Mouse (Mus musculus) heart, embryonic 16.5 days (tissue): ENCODE data around the gene Ahcy. TPM values are rescaled to one million over a fixed set of nuclear protein-coding genes. Genes with fewer than 3 reads are reported as not detected.

ENCODE experiments used
- ATAC-seq: fragments of 200-750 bp; cut with Nextera tagmentation; replicated peaks from 2 replicates; pipeline ENCODE4 v1.8.0; 2017; ENCODE audit warnings: moderate number of reproducible peaks; ENCODE audit not compliant: insufficient read depth, low FRiP score; ENCODE audit errors: extremely low read depth
- H3K27ac ChIP-seq: fragments of 300-500 bp; sonication (generic); 2 replicates; pipeline ENCODE4 v1.5.1; 2014; ENCODE audit warnings: mild to moderate bottlenecking, low read length, control low read depth, moderate library complexity
- H3K27me3 ChIP-seq: fragments of 300-500 bp; sonication (generic); 2 replicates; pipeline ENCODE4 v1.6.1; 2014; ENCODE audit warnings: low read length, mixed read lengths; ENCODE audit not compliant: control insufficient read depth, insufficient read depth
- H3K36me3 ChIP-seq: fragments of 300-500 bp; sonication (generic); 2 replicates; pipeline ENCODE4 v1.6.1; 2014; ENCODE audit not compliant: control insufficient read depth, insufficient read depth
- H3K4me1 ChIP-seq: fragments of 300-500 bp; sonication (generic); 2 replicates; pipeline ENCODE4 v1.6.1; 2014; ENCODE audit warnings: low read length, mixed read lengths; ENCODE audit not compliant: control insufficient read depth, insufficient read depth
- H3K4me2 ChIP-seq: fragments of 300-500 bp; sonication (generic); 2 replicates; pipeline ENCODE4 v1.6.1; 2014; ENCODE audit warnings: low read depth, mild to moderate bottlenecking, control low read depth, low read length
- H3K4me3 ChIP-seq: fragments of 300-500 bp; sonication (generic); 2 replicates; pipeline ENCODE4 v1.5.1; 2014; ENCODE audit warnings: mild to moderate bottlenecking, control low read depth, low read length
- H3K9ac ChIP-seq: fragments of 300-500 bp; sonication (generic); 2 replicates; pipeline ENCODE4 v1.6.1; 2014; ENCODE audit warnings: low read length, control low read depth
- H3K9me3 ChIP-seq: fragments of 300-500 bp; sonication (generic); replicated peaks from 2 replicates; pipeline ENCODE4 v1.6.1; 2016; ENCODE audit warnings: low read length; ENCODE audit not compliant: control insufficient read depth
- WGBS: fragments of 180-500 bp; shearing (Covaris S2); extraction: QIAGEN DNeasy Blood & Tissue Kit; methylation state at CpG from one replicate; pipeline ENCODE4 v1.1.7; 2014; 5-methylcytosine and 5-hydroxymethylcytosine counted together
- polyA plus RNA-seq: library from polyadenylated mRNA; unstranded; fragments of >200 nt; fragmentation: Nextera tagmentation; extraction: Ambion mirVana; gene quantifications from 2 replicates; pipeline ENCODE4 v1.2.1, GENCODE M21; 2015

The Ahcy gene
- polyA plus RNA-seq, 1 experiment from 2014 or later, result 39.3 TPM

DNA sequence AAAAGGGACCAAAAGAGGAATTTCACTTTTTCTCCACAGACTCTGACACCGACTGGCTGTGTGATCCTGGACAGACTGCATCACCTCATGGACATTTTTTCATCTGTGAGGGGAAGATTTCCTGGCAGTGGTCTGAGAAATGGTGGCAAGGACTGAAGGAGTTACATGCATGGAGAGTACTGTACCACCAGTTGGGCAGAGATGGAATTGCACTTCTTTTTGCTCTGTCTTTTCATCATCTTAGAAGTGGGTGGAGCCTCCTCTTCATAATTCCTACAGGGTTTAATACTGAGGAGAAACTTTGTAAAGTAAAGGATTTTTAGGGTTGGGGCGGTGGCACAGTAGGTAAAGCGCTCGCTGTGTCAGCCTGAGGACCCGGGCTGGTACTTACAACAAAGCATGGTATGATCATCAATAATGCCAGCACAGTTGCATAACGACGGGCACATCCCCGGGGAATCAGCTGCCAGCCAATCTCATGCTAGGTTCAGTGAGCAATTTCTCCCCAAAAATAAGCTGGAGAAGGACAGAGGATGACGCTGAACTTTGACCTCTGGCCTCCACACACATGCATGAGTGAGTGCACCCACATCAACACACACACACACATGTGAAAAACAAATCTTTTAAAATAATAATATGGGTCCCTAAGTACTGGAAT, 24.6 kb upstream of the Ahcy start:
- Histone ChIP-seq H3K4me1 (no peaks in the 10 kb centered on the region), H3K9ac (no peak overlapping the region), H3K27me3 (no peaks in the 10 kb centered on the region), H3K9me3 (no peaks in the 10 kb centered on the region), H3K27ac (no peak overlapping the region), H3K4me3 (no peak overlapping the region), H3K36me3 (no peaks in the 10 kb centered on the region), H3K4me2 (no peak overlapping the region)
- 87% methylated on average over 9 of the region's 9 CpGs for WGBS
- no peak for ATAC-seq

GRCm38 (mm10) chr2:155093418-155093817, 19.1 kb upstream of the Ahcy start:
- no peaks in the 10 kb centered on the region for H3K27me3 ChIP-seq
- H3K9ac ChIP-seq, result no peak overlapping the region
- H3K36me3 ChIP-seq, result no peaks in the 10 kb centered on the region
- H3K4me1 ChIP-seq, result 0 out of 2 replicates have a peak, but pooled peaks cover 2% of the 10 kb centered on the region
- H3K4me2 ChIP-seq, result no peak overlapping the region
- H3K4me3 ChIP-seq, result no peak overlapping the region
- no peaks in the 10 kb centered on the region for H3K9me3 ChIP-seq
- ATAC-seq, result no peak
- no peak overlapping the region for H3K27ac ChIP-seq
- WGBS, result 20% methylated on average over 4 of the region's 4 CpGs

DNA sequence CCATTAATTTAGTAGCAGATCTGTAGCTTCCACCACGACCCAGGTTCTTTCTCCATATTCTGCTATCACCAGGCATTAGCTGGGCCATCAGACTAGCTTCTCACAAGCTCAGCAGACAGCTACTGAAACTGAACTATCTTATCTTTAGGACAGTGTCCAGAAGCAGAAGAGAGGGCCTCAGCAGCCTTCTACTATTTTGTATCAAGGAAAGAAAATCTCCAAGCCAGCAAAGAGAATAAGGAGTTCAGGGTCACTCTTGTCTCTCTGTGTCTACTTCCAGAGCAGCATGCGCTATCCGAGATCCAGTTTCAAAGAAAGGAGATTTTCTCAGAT, 17.4 kb upstream of the Ahcy start:
- Histone ChIP-seq H3K36me3 (no peaks in the 10 kb centered on the region), H3K27ac (no peak overlapping the region), H3K4me1 (0 out of 2 replicates have a peak, but pooled peaks cover 2% of the 10 kb centered on the region), H3K9ac (no peak overlapping the region), H3K27me3 (no peaks in the 10 kb centered on the region), H3K9me3 (no peaks in the 10 kb centered on the region), H3K4me2 (no peak overlapping the region), H3K4me3 (no peak overlapping the region)
- ATAC-seq, result no peak
- 60% methylated on average over 3 of the region's 3 CpGs for WGBS

DNA sequence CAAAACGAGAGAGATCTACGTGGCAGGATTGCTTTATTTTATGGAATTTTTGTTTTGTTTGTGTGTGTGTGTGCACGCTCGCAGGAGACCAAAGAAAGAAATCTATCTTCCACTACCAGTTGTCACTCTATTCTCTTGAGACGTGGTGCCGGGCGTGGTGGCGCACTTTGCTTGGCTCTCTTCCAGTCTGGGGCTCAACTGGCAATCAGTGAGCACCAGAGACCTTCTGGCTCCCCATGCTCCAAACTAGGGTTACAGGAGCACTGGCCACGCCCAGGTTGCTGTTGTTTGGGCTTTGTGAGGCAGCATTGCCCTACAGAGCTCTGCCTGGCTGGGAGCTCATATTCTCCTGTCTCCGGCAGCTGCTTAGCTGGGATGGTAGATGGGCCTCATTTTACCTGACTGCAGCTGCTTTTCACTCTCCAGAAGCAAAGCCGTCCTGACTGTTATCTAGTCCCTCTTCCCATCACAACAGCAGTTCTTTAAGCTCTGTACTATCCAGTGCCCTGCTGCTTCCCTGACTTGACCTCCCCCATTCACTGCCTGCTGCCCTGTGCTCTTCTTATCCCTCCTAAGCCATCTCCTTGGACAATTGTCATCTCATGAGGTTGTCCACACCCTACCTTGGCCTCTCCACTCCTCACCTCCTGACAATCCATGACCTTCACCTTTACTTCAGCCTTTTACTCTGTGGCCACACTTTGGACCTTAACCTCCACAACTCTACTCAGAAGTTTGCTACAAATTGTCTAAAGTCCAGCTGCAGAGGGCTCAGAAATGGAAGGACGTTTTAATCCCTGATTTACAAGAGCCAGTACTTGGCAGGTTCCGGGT, 16.8 kb upstream of the Ahcy start:
- Histone ChIP-seq H3K4me2 (no peak overlapping the region), H3K27ac (no peak overlapping the region), H3K9me3 (no peaks in the 10 kb centered on the region), H3K36me3 (no peaks in the 10 kb centered on the region), H3K4me1 (0 out of 2 replicates have a peak, but pooled peaks cover 2% of the 10 kb centered on the region), H3K4me3 (no peak overlapping the region), H3K9ac (no peak overlapping the region), H3K27me3 (no peaks in the 10 kb centered on the region)
- ATAC-seq, result no peak
- WGBS, result 55% methylated on average over 13 of the region's 13 CpGs

DNA sequence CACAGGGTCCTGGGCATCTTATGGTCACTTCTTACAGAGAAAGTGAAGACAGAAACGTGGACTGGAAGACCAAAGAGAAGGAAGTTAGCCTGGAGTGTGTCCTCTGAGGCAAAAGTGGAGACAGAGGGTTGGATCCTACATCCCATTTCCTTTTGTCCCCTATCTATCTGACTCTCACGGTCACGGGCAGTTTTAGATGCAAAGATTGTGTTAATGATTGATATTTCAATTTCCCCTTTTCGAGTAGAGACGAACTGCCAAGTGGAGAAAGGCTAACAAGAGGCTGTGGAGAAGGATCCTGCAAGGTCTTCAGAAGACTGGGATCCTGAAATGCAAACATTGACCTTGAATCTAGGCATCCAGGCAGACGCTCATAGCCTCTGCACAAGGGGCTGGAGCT, 14.0 kb upstream of the Ahcy start:
- ATAC-seq, result no peak
- Histone ChIP-seq H3K36me3 (no peaks in the 10 kb centered on the region), H3K4me2 (no peak overlapping the region), H3K4me3 (no peak overlapping the region), H3K27ac (no peak overlapping the region), H3K9me3 (no peaks in the 10 kb centered on the region), H3K27me3 (no peaks in the 10 kb centered on the region), H3K4me1 (0 out of 2 replicates have a peak, but pooled peaks cover 2% of the 10 kb centered on the region), H3K9ac (no peak overlapping the region)
- 64% methylated on average over 6 of the region's 6 CpGs for WGBS

- Histone ChIP-seq H3K36me3 (no peaks in the 10 kb centered on the region), H3K27ac (no peak overlapping the region), H3K4me2 (no peak overlapping the region), H3K4me3 (no peak overlapping the region), H3K9me3 (no peaks in the 10 kb centered on the region), H3K27me3 (no peaks in the 10 kb centered on the region), H3K4me1 (0 out of 2 replicates have a peak, but pooled peaks cover under 1% of the 10 kb centered on the region), H3K9ac (no peak overlapping the region)
- no peak for ATAC-seq
- 83% methylated on average over 5 of the region's 5 CpGs for WGBS
These were observed 12.0 kb upstream of the Ahcy start for GRCm38 (mm10) chr2:155086328-155086727.

GRCm38 (mm10) chr2:155084546-155084945, 10.2 kb upstream of the Ahcy start:
- H3K4me1 ChIP-seq, result no peaks in the 10 kb centered on the region
- no peak overlapping the region for H3K9ac ChIP-seq
- no peak for ATAC-seq
- no peaks in the 10 kb centered on the region for H3K27me3 ChIP-seq
- no peak overlapping the region for H3K27ac ChIP-seq
- 83% methylated on average over 5 of the region's 5 CpGs for WGBS
- no peak overlapping the region for H3K4me2 ChIP-seq
- no peak overlapping the region for H3K4me3 ChIP-seq
- H3K9me3 ChIP-seq, result no peaks in the 10 kb centered on the region
- H3K36me3 ChIP-seq, result no peaks in the 10 kb centered on the region

DNA sequence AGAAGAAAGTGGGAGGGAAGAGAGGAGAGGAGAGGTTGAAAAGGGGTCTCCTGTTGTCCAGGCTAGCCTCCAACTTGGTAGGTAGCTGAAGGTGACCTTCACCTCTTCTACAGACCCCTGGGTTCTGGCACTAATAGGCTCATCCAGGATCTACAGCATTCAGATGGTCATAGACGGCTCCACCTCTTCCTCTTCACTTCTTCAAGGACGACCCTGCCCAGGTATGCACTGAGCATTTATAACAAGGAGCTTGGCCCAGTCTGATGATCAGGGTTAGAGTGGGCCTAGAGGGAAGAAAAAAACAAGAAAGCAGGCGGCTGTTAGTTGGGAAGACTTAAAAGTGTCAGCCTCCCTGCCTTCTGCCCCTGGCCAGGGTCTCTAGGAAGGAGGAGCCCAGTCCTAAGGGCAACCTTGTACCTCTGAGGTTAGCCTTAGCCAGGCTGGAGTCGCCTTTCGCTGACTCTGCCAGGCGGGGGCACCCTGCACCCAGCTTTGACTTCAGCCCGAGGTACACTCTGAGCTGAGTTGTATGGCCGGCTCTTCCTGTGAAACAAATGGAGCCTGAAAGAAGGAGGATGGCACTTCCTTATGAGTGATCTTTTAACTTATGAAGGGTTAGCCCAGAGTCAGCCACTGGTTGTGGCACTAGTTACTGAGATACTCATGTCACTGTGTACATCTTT, 8.0 kb upstream of the Ahcy start:
- WGBS, result 16% methylated on average over 8 of the region's 8 CpGs

GRCm38 (mm10) chr2:155081056-155081455, 6.8 kb upstream of the Ahcy start:
- Histone ChIP-seq H3K4me3 (no peak overlapping the region), H3K27me3 (no peaks in the 10 kb centered on the region), H3K4me1 (no peaks in the 10 kb centered on the region), H3K9me3 (no peaks in the 10 kb centered on the region), H3K27ac (no peak overlapping the region), H3K9ac (no peak overlapping the region), H3K4me2 (no peak overlapping the region), H3K36me3 (no peaks in the 10 kb centered on the region)
- no peak for ATAC-seq
- 79% methylated on average over 3 of the region's 3 CpGs for WGBS

More for the DNA sequence above, 8.0 kb upstream of the Ahcy start:
- Histone ChIP-seq H3K4me2 (no peak overlapping the region), H3K4me1 (no peaks in the 10 kb centered on the region), H3K27me3 (no peaks in the 10 kb centered on the region), H3K4me3 (no peak overlapping the region), H3K36me3 (no peaks in the 10 kb centered on the region), H3K9me3 (no peaks in the 10 kb centered on the region), H3K27ac (no peak overlapping the region), H3K9ac (no peak overlapping the region)
- ATAC-seq, result no peak; the same call in 1 of the 2 replicates
